Mouse (Mus musculus) lung, embryonic 15.5 days (tissue): ENCODE data around the gene Rtel1. TPM values are rescaled to one million over a fixed set of nuclear protein-coding genes. Genes with fewer than 3 reads are reported as not detected.

ENCODE experiments used
- ATAC-seq: fragments of 200-750 bp; cut with Nextera tagmentation; 2 replicates; pipeline ENCODE4 v1.8.0; 2017; ENCODE audit warnings: moderate number of reproducible peaks, borderline replicate concordance; ENCODE audit not compliant: low FRiP score, low TSS enrichment; ENCODE audit errors: extremely low read depth
- H3K27ac ChIP-seq: fragments of 300-500 bp; sonication (generic); 2 replicates; pipeline ENCODE4 v1.5.1; 2015; ENCODE audit warnings: moderate library complexity, mild to moderate bottlenecking, inconsistent platforms
- H3K27me3 ChIP-seq: fragments of 300-500 bp; sonication (generic); 2 replicates; pipeline ENCODE4 v1.6.1; 2015; ENCODE audit warnings: inconsistent platforms
- H3K36me3 ChIP-seq: fragments of 300-500 bp; sonication (generic); 2 replicates; pipeline ENCODE4 v1.6.1; 2015; ENCODE audit warnings: inconsistent platforms
- H3K4me1 ChIP-seq: fragments of 300-500 bp; sonication (generic); 2 replicates; pipeline ENCODE4 v1.6.1; 2015; ENCODE audit warnings: inconsistent platforms
- H3K4me2 ChIP-seq: fragments of 300-500 bp; sonication (generic); 2 replicates; pipeline ENCODE4 v1.6.1; 2015; ENCODE audit warnings: inconsistent platforms, mild to moderate bottlenecking, moderate library complexity
- H3K4me3 ChIP-seq: fragments of 300-500 bp; sonication (generic); 2 replicates; pipeline ENCODE4 v1.5.1; 2015; ENCODE audit warnings: mild to moderate bottlenecking, inconsistent platforms
- H3K9ac ChIP-seq: fragments of 300-500 bp; sonication (generic); 2 replicates; pipeline ENCODE4 v1.6.1; 2015; ENCODE audit warnings: inconsistent platforms
- H3K9me3 ChIP-seq: fragments of 300-500 bp; sonication (generic); 2 replicates; pipeline ENCODE4 v1.6.1; 2016; ENCODE audit warnings: inconsistent platforms
- WGBS: fragments of 180-500 bp; shearing (Covaris S2); methylation state at CpG from one replicate; pipeline ENCODE4 v1.1.7; 2015; 5-methylcytosine and 5-hydroxymethylcytosine counted together
- polyA plus RNA-seq: library from polyadenylated mRNA; unstranded; fragments of >200 nt; fragmentation: Nextera tagmentation; extraction: Ambion mirVana; gene quantifications from 2 replicates; pipeline ENCODE4 v1.2.1, GENCODE M21; 2015

The Rtel1 gene
- polyA plus RNA-seq, 1 experiment from 2014 or later = 51.2 TPM

- Histone ChIP-seq H3K27me3 (no peaks in the 10 kb centered on the region), H3K9me3 (no peaks in the 10 kb centered on the region), H3K9ac (no peak overlapping the region), H3K4me3 (no peak overlapping the region), H3K4me1 (no peaks in the 10 kb centered on the region), H3K27ac (no peak overlapping the region), H3K4me2 (no peak overlapping the region), H3K36me3 (peaks cover 74% of the 10 kb centered on the region)
- ATAC-seq = no peak
Measured at GRCm38 (mm10) chr2:181332542-181332941, 13.0 kb downstream of the Rtel1 start.

GRCm38 (mm10) chr2:181334023-181334422 is 14.5 kb downstream of the Rtel1 start:
- H3K4me3 ChIP-seq = no peak overlapping the region
- H3K27me3 ChIP-seq = no peaks in the 10 kb centered on the region
- H3K27ac ChIP-seq = no peak overlapping the region
- peaks cover 68% of the 10 kb centered on the region for H3K36me3 ChIP-seq
- no peak overlapping the region for H3K9ac ChIP-seq
- no peaks in the 10 kb centered on the region for H3K9me3 ChIP-seq
- 53% methylated on average over 3 of the region's 3 CpGs for WGBS
- no peak for ATAC-seq
- H3K4me1 ChIP-seq = no peaks in the 10 kb centered on the region
- no peak overlapping the region for H3K4me2 ChIP-seq

GRCm38 (mm10) chr2:181340426-181340825 is 20.9 kb downstream of the Rtel1 start:
- Histone ChIP-seq H3K9me3 (no peaks in the 10 kb centered on the region), H3K9ac (no peak overlapping the region), H3K4me1 (no peaks in the 10 kb centered on the region), H3K36me3 (peaks cover 69% of the 10 kb centered on the region), H3K4me3 (no peak overlapping the region), H3K27ac (no peak overlapping the region), H3K27me3 (no peaks in the 10 kb centered on the region), H3K4me2 (no peak overlapping the region)
- ATAC-seq = no peak
- 79% methylated on average over 4 of the region's 4 CpGs for WGBS

- H3K27me3 ChIP-seq = no peaks in the 10 kb centered on the region
- no peak for ATAC-seq
- WGBS = 89% methylated on average over 6 of the region's 6 CpGs
- H3K36me3 ChIP-seq = peaks cover 67% of the 10 kb centered on the region
- H3K4me2 ChIP-seq = no peak overlapping the region
- no peaks in the 10 kb centered on the region for H3K9me3 ChIP-seq
- no peak overlapping the region for H3K4me3 ChIP-seq
- no peak overlapping the region for H3K9ac ChIP-seq
- H3K4me1 ChIP-seq = no peaks in the 10 kb centered on the region
- H3K27ac ChIP-seq = no peak overlapping the region
Measured at GRCm38 (mm10) chr2:181342766-181343165, 23.2 kb downstream of the Rtel1 start.

- H3K4me3 ChIP-seq = no peak overlapping the region
- no peaks in the 10 kb centered on the region for H3K9me3 ChIP-seq
- whole genome bisulfite sequencing = 72% methylated on average over 3 of the region's 3 CpGs
- no peak for ATAC-seq
- H3K27ac ChIP-seq = no peak overlapping the region
- H3K9ac ChIP-seq = no peak overlapping the region
- no peaks in the 10 kb centered on the region for H3K27me3 ChIP-seq
- peaks cover 91% of the 10 kb centered on the region for H3K36me3 ChIP-seq
- H3K4me1 ChIP-seq = no peaks in the 10 kb centered on the region
- no peak overlapping the region for H3K4me2 ChIP-seq
Measured at GRCm38 (mm10) chr2:181356780-181357179, 37.2 kb downstream of the Rtel1 start.

- 75% methylated on average over 3 of the region's 3 CpGs for WGBS
- Histone ChIP-seq H3K27ac (no peak overlapping the region), H3K4me2 (peak overlapping the region; percentile 95), H3K36me3 (peaks cover 37% of the 10 kb centered on the region), H3K4me1 (peaks cover 31% of the 10 kb centered on the region), H3K9ac (peak overlapping the region; percentile 91), H3K4me3 (peak overlapping the region; percentile 92), H3K27me3 (no peaks in the 10 kb centered on the region), H3K9me3 (no peaks in the 10 kb centered on the region)
- ATAC-seq = no peak
Measured at GRCm38 (mm10) chr2:181363946-181364345, 44.4 kb downstream of the Rtel1 start.

- H3K9me3 ChIP-seq = no peaks in the 10 kb centered on the region
- H3K4me2 ChIP-seq = peak overlapping the region; percentile 95
- no peaks in the 10 kb centered on the region for H3K27me3 ChIP-seq
- 8% methylated on average over 14 of the region's 14 CpGs for WGBS
- peak overlapping the region; percentile 91 for H3K9ac ChIP-seq
- H3K27ac ChIP-seq = peak overlapping the region; percentile 90
- peaks cover 31% of the 10 kb centered on the region for H3K4me1 ChIP-seq
- H3K36me3 ChIP-seq = peaks cover 35% of the 10 kb centered on the region
- peak overlapping the region; percentile 92 for H3K4me3 ChIP-seq
- ATAC-seq = peak; percentile 2; the same call in 1 of the 2 replicates
Measured at GRCm38 (mm10) chr2:181364487-181364859, 44.9 kb downstream of the Rtel1 start.

GRCm38 (mm10) chr2:181364860-181365596 is 45.5 kb downstream of the Rtel1 start, which contains the start of the genes Zgpat and Arfrp1:
Zgpat (plus strand) TSS chr2:181364928.
Arfrp1 (minus strand) TSS chr2:181365404.
- peak within 1 kb of the TSS; percentile 91 for H3K9ac ChIP-seq
- H3K9me3 ChIP-seq = no peaks in the 10 kb centered on the region
- ATAC-seq = peak; percentile 92
- no peaks in the 10 kb centered on the region for H3K27me3 ChIP-seq
- H3K27ac ChIP-seq = peak within 1 kb of the TSS; percentile 90
- peaks cover 35% of the 10 kb centered on the region for H3K36me3 ChIP-seq
- peak within 1 kb of the TSS; percentile 92 for H3K4me3 ChIP-seq
- peaks cover 31% of the 10 kb centered on the region for H3K4me1 ChIP-seq
- 0% methylated on average over 67 of the region's 71 CpGs for WGBS
- peak within 1 kb of the TSS; percentile 95 for H3K4me2 ChIP-seq

GRCm38 (mm10) chr2:181365655-181366075 is 46.1 kb downstream of the Rtel1 start:
- Histone ChIP-seq H3K4me2 (peak overlapping the region; percentile 95), H3K27ac (peak overlapping the region; percentile 90), H3K27me3 (no peaks in the 10 kb centered on the region), H3K36me3 (peaks cover 35% of the 10 kb centered on the region), H3K4me1 (peaks cover 31% of the 10 kb centered on the region), H3K9me3 (no peaks in the 10 kb centered on the region), H3K9ac (peak overlapping the region; percentile 91), H3K4me3 (peak overlapping the region; percentile 92)
- 1% methylated on average over 20 of the region's 20 CpGs for WGBS
- peak; percentile 66 for ATAC-seq

GRCm38 (mm10) chr2:181370001-181370400 is 50.5 kb downstream of the Rtel1 start:
- Histone ChIP-seq H3K4me2 (no peak overlapping the region), H3K9ac (no peak overlapping the region), H3K4me1 (peaks cover 24% of the 10 kb centered on the region), H3K27ac (no peak overlapping the region), H3K27me3 (no peaks in the 10 kb centered on the region), H3K9me3 (no peaks in the 10 kb centered on the region), H3K36me3 (peaks cover 15% of the 10 kb centered on the region), H3K4me3 (no peak overlapping the region)
- ATAC-seq = no peak
- WGBS = 94% methylated on average over 5 of the region's 5 CpGs

GRCm38 (mm10) chr2:181375787-181376186 is 56.2 kb downstream of the Rtel1 start:
- no peak for ATAC-seq
- no peak overlapping the region for H3K9ac ChIP-seq
- no peak overlapping the region for H3K4me2 ChIP-seq
- H3K4me3 ChIP-seq = no peak overlapping the region
- H3K36me3 ChIP-seq = peaks cover 27% of the 10 kb centered on the region
- H3K27ac ChIP-seq = no peak overlapping the region
- no peaks in the 10 kb centered on the region for H3K4me1 ChIP-seq
- H3K27me3 ChIP-seq = no peaks in the 10 kb centered on the region
- no peaks in the 10 kb centered on the region for H3K9me3 ChIP-seq
- WGBS = 90% methylated on average over 2 of the region's 2 CpGs

GRCm38 (mm10) chr2:181377230-181377629 is 57.7 kb downstream of the Rtel1 start:
- WGBS = 65% methylated on average over 2 of the region's 2 CpGs
- no peak for ATAC-seq
- H3K4me1 ChIP-seq = no peaks in the 10 kb centered on the region
- no peak overlapping the region for H3K9ac ChIP-seq
- no peak overlapping the region for H3K4me3 ChIP-seq
- no peak overlapping the region for H3K27ac ChIP-seq
- H3K27me3 ChIP-seq = no peaks in the 10 kb centered on the region
- peaks cover 39% of the 10 kb centered on the region for H3K36me3 ChIP-seq
- no peak overlapping the region for H3K4me2 ChIP-seq
- no peaks in the 10 kb centered on the region for H3K9me3 ChIP-seq
